Mouse (Mus musculus) G1E (cell line): ENCODE measurements at regions not wholly inside any gene's neighbourhood (a gene's known extent, or its start where the extent isn't known, plus 50 kb on each side); places are given as distances from the start of the nearest gene placed in this dataset.

Experiments
- ATAC-seq: 2 replicates; pipeline ENCODE4 v1.8.0; 2016; ENCODE audit warnings: mild to moderate bottlenecking; ENCODE audit not compliant: insufficient number of reproducible peaks, poor library complexity, low FRiP score, severe bottlenecking; ENCODE audit errors: extremely low read depth
- DNase-seq: peaks from one replicate; pipeline ENCODE4 v3.0.0; 2012; ENCODE audit warnings: low spot score
- H3K27me3 ChIP-seq: 2 replicates; pipeline ENCODE4 v1.6.1; 2012; ENCODE audit warnings: mild to moderate bottlenecking, low read length, inconsistent platforms; ENCODE audit not compliant: insufficient read depth
- H3K36me3 ChIP-seq: replicated peaks from 2 replicates; pipeline ENCODE3; 2012; ENCODE audit warnings: mild to moderate bottlenecking, inconsistent platforms
- H3K4me1 ChIP-seq: 2 replicates; pipeline ENCODE4 v1.6.1; 2012; ENCODE audit warnings: low read depth, low read length, inconsistent platforms, mixed read lengths; ENCODE audit not compliant: insufficient read depth
- H3K4me3 ChIP-seq: 2 replicates; pipeline ENCODE4 v1.5.1; 2012; ENCODE audit warnings: low read depth, mild to moderate bottlenecking, inconsistent platforms, low read length, moderate library complexity, mixed read lengths
- H3K9me3 ChIP-seq: replicated peaks from 2 replicates; pipeline ENCODE4 v1.6.1; 2012; ENCODE audit warnings: inconsistent platforms
- CTCF ChIP-seq: IDR thresholded peaks from 2 replicates; pipeline ENCODE4 v1.5.1; 2012; ENCODE audit warnings: low read depth, low read length, inconsistent platforms, mixed read lengths
- GATA1 ChIP-seq: IDR thresholded peaks from 2 replicates; pipeline ENCODE4 v1.6.1; 2012; ENCODE audit warnings: borderline replicate concordance, low read length, inconsistent platforms, mixed read lengths
- GATA2 ChIP-seq: IDR thresholded peaks from 2 replicates; pipeline ENCODE4 v1.6.1; 2012; ENCODE audit warnings: low read depth, low read length, inconsistent platforms, borderline replicate concordance
- POLR2AphosphoS5 ChIP-seq: IDR thresholded peaks from 2 replicates; pipeline ENCODE4 v1.6.1; 2012; ENCODE audit warnings: low read depth, low read length, inconsistent platforms; ENCODE audit not compliant: insufficient replicate concordance
- TAL1 ChIP-seq: conservative IDR thresholded peaks from 2 replicates; pipeline ENCODE4 v1.6.1; 2012; ENCODE audit warnings: low read depth, low read length, inconsistent platforms, mixed read lengths

- TF ChIP-seq TAL1 (no peak), GATA2 (no peak), GATA1 (no peak), POLR2AphosphoS5 (no peak), CTCF (no peak)
These were observed 189.9 kb upstream of the Gcfc2 start for GRCm38 (mm10) chr6:81733527-81733926.

DNA sequence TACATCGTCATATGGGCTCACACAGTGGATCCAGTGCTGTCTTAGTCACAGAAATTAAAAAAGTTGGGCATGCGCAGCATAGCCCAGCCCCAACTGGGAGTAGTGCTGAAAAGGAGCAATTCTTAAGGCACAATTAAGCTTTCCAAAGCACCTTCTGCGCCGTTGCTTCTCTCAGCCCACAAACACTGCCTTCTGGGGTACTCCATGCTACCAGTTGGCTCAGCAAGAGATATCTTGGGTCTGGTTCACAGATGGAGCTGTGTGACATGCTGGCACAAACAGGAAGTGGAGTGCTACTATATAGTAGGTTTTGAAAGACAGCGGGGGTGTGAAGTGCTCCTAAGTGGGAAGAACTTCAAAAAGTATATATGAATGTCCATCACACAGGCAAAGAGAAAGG is 185.0 kb upstream of the Gcfc2 start:
- H3K4me1 ChIP-seq = no peaks in the 10 kb centered on the region
- no peak for TF ChIP-seq TAL1
- TF ChIP-seq GATA2 = no peak
- no peak for TF ChIP-seq CTCF
- no peak for TF ChIP-seq GATA1
- TF ChIP-seq POLR2AphosphoS5 = no peak
- H3K4me3 ChIP-seq = no peak overlapping the region
- ATAC-seq = no peak
- DNase-seq = no peak
- no peaks in the 10 kb centered on the region for H3K27me3 ChIP-seq
- peaks cover 37% of the 10 kb centered on the region for H3K9me3 ChIP-seq
- no peaks in the 10 kb centered on the region for H3K36me3 ChIP-seq

More at GRCm38 (mm10) chr6:81733527-81733926, 189.9 kb upstream of the Gcfc2 start:
- Histone ChIP-seq H3K9me3 (peaks cover 33% of the 10 kb centered on the region), H3K27me3 (no peaks in the 10 kb centered on the region), H3K36me3 (no peaks in the 10 kb centered on the region), H3K4me1 (no peaks in the 10 kb centered on the region), H3K4me3 (no peak overlapping the region)
- DNase-seq (no peak), ATAC-seq (no peak)

DNA sequence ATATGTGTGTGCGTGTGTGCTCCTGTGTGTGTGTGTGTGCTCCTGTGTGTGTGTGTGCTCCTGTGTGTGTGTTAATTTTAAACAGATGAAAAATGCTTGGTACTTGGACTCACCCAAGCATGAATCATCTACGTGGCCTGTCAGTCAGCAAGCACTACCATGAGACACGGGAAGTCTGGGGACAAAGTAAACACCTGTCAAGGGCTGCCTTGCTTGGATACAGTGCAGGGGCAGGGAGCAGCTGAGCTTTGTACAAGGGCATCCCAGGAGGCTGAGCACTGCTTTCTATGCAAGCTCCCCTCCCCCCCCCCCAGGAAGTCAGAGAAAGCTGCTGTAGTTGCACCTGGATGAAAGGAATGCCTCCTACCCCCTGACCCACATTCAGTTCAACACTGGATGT is 173.8 kb upstream of the Gcfc2 start:
- no peak for ATAC-seq
- DNase-seq = no peak
- TF ChIP-seq TAL1 = no peak
- no peak for TF ChIP-seq CTCF
- no peak for TF ChIP-seq POLR2AphosphoS5
- no peak for TF ChIP-seq GATA2
- TF ChIP-seq GATA1 = no peak
- Histone ChIP-seq H3K9me3 (peaks cover 28% of the 10 kb centered on the region), H3K36me3 (no peaks in the 10 kb centered on the region), H3K27me3 (no peaks in the 10 kb centered on the region), H3K4me3 (no peak overlapping the region), H3K4me1 (no peaks in the 10 kb centered on the region)

- TF ChIP-seq GATA1 (no peak), TAL1 (no peak)
- no peak overlapping the region for H3K4me3 ChIP-seq
- peaks cover 38% of the 10 kb centered on the region for H3K9me3 ChIP-seq
These were observed 171.8 kb upstream of the Gcfc2 start for GRCm38 (mm10) chr6:81751631-81752030.

DNA sequence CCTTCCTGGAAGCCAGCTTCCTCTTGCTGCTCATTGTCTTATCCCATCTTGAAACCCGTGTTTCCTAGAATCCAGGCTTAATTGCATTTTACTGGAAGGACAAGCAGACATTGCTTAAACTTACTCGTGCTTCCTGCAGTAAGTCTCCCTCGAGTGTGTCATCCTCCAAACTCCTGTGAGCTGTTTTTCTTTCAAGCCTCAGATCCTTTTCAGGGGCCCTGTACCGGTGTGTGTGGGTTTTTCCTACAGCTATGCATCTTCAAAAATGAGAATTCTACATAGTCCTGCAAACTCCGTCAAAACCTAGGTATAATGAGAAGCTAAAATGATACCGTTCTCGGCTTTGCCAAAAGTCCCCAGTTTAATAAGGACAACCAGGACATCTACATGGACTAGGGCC is 167.2 kb upstream of the Gcfc2 start:
- H3K4me1 ChIP-seq = no peaks in the 10 kb centered on the region
- peaks cover 33% of the 10 kb centered on the region for H3K9me3 ChIP-seq
- no peak overlapping the region for H3K4me3 ChIP-seq
- H3K36me3 ChIP-seq = no peaks in the 10 kb centered on the region
- no peaks in the 10 kb centered on the region for H3K27me3 ChIP-seq
- no peak for TF ChIP-seq CTCF
- TF ChIP-seq GATA1 = no peak
- TF ChIP-seq TAL1 = no peak
- TF ChIP-seq GATA2 = no peak
- no peak for TF ChIP-seq POLR2AphosphoS5
- ATAC-seq (no peak), DNase-seq (no peak)

More at GRCm38 (mm10) chr6:81751631-81752030, 171.8 kb upstream of the Gcfc2 start:
- no peak for ATAC-seq
- Histone ChIP-seq H3K4me1 (no peaks in the 10 kb centered on the region), H3K36me3 (no peaks in the 10 kb centered on the region), H3K27me3 (no peaks in the 10 kb centered on the region)
- no peak for DNase-seq

DNA sequence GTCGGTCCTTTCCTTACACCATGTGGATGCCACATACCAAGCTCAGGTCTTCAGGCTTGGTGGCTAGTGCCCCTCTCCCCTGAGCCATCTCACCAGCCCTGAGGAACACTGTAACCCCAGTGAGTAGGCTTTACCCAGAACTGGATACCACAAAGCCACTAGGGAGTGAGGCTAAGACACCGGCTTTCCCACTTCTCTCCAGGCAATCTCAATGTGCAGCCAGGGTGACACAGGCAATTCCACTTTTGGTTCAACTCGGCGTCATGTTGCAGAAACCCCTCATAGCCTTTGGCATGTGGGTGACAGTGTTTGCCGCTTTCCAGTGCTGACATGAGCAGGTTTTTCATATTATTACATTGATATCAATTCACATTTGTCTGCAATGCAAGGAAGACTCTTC is 164.6 kb upstream of the Gcfc2 start:
- TF ChIP-seq TAL1 (no peak), POLR2AphosphoS5 (no peak), CTCF (no peak), GATA2 (no peak), GATA1 (no peak)
- Histone ChIP-seq H3K27me3 (no peaks in the 10 kb centered on the region), H3K36me3 (no peaks in the 10 kb centered on the region), H3K4me1 (no peaks in the 10 kb centered on the region), H3K4me3 (no peak overlapping the region), H3K9me3 (peaks cover 28% of the 10 kb centered on the region)
- ATAC-seq = no peak
- no peak for DNase-seq

DNA sequence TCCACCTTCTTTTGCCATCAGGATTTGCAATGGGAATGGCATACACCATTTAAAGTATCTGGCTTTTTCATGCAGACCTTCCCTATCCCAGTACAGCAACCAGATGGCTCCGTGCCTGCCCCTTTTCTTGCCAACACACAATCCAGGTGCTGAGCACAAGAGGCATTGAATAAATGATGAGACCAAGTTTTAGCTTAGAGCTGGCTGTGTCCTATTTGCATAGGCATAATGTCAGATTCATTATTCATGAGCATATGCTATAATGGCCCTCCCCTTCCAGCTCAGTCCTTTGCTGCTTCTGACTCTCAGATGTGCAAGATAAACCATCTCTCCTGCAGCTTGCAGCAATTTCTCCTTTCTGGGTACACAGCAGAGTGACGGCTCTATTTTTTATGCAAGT is 163.3 kb upstream of the Gcfc2 start:
- ATAC-seq (no peak), DNase-seq (no peak)
- no peak overlapping the region for H3K4me3 ChIP-seq
- TF ChIP-seq GATA2 (no peak), GATA1 (no peak), CTCF (no peak)
- H3K4me1 ChIP-seq = no peaks in the 10 kb centered on the region
- H3K9me3 ChIP-seq = peaks cover 38% of the 10 kb centered on the region
- H3K36me3 ChIP-seq = no peaks in the 10 kb centered on the region
- H3K27me3 ChIP-seq = no peaks in the 10 kb centered on the region
